In the genomic region with DNA sequence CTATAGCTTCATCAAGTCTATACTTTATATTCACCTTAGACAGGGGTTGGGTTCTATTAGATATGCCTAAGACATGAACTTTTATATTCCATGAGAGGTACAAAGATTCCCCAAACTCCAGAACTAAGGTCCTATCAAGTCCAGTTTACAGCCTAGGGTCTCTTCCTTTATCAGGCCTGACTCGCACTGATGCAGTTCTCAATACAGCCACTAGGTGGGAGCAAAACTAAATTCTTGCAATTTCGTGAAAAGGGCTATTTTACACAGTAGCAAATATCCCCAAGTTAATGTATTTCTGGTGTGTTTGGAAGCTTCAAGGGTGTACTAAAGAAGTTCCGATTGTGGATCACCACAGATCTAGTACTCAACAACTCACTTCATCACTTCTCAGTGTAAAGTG, we compare ENCODE assay signal across 10 mouse cellular contexts. TPM values are rescaled to one million over a fixed set of nuclear protein-coding genes. Genes with fewer than 3 reads are reported as not detected.
DNase-seq lines count a peak whose midpoint lies in the region; ATAC-seq and TF ChIP-seq lines count a peak whose summit lies in the region.
"Had no signal": no experiment of that assay in that cellular context is flagged by ENCODE, and none has a peak within 500 bp of the region (broad histone marks: within the 10 kb centered on the region; RNA-seq: fewer than 3 reads in every experiment).

No protein-coding gene starts in this region.

- intact Hi-C loops in gastrocnemius, adult 2 months (cut with DNase I), result no loop called here

- H3K4me2 ChIP-seq in neural tube, embryonic 11.5 days (ENCODE audit: low read depth), result no peak overlapping the region
- H3K4me2 ChIP-seq: lung, embryonic 15.5 days had no signal

- no peak overlapping the region for H3K27ac ChIP-seq in gastrocnemius, adult 2 months
- no peak overlapping the region for H3K27ac ChIP-seq in neural tube, embryonic 11.5 days (ENCODE audit: low read depth, low read length)
- H3K27ac ChIP-seq: lung, embryonic 15.5 days had no signal

- DNase-seq in gastrocnemius, adult 2 months, result no peak
- DNase-seq in gastrocnemius, postnatal 25 days, result no peak
- DNase-seq in testis, postnatal 10 days (ENCODE audit: low spot score), result peak; percentile 57
- DNase-seq in testis, postnatal 14 days (ENCODE audit: low spot score), result no peak
- peak; percentile 9 for DNase-seq in embryo, embryonic 9.5 days (ENCODE audit: extremely low spot score)
- peak; percentile 46 to 62 for DNase-seq in layer of hippocampus, postnatal 10 days (ENCODE audit: low spot score in 2 of 2)
- DNase-seq in neural tube, embryonic 11.5 days (ENCODE audit: low spot score), result peak; percentile 27

- TF ChIP-seq CTCF in gastrocnemius, adult 2 months (IDR thresholded peaks at IDR 0.05), result peak; percentile 59

- H3K4me3 ChIP-seq in gastrocnemius, adult 2 months, result no peak overlapping the region
- no peak overlapping the region for H3K4me3 ChIP-seq in neural tube, embryonic 11.5 days (ENCODE audit: low read depth, low read length)
- H3K4me3 ChIP-seq: lung, embryonic 15.5 days had no signal

- no peaks in the 10 kb centered on the region for H3K4me1 ChIP-seq in neural tube, embryonic 11.5 days (ENCODE audit: control insufficient read depth, insufficient read depth, low read length)
- H3K4me1 ChIP-seq: lung, embryonic 15.5 days had no signal

- 23% methylated on average over 3 of the region's 3 CpGs for WGBS in neural tube, embryonic 11.5 days

- H3K9me3 ChIP-seq in neural tube, embryonic 11.5 days (ENCODE audit: control insufficient read depth, low read length), result no peaks in the 10 kb centered on the region
- H3K9me3 ChIP-seq: lung, embryonic 15.5 days had no signal

- ATAC-seq in neural tube, embryonic 11.5 days (ENCODE audit: insufficient read depth, low FRiP score, low TSS enrichment), result no peak
- ATAC-seq in erythroid progenitor cell, adult 5-6 weeks (replicated peaks; ENCODE audit: low FRiP score, poor library complexity, severe bottlenecking), result no peak

- H3K27me3 ChIP-seq in neural tube, embryonic 11.5 days (ENCODE audit: control insufficient read depth, insufficient read depth, low read length), result no peaks in the 10 kb centered on the region
- H3K27me3 ChIP-seq: lung, embryonic 15.5 days had no signal

- H3K9ac ChIP-seq in neural tube, embryonic 11.5 days (ENCODE audit: low read length), result no peak overlapping the region
- H3K9ac ChIP-seq: lung, embryonic 15.5 days had no signal

- no peaks in the 10 kb centered on the region for H3K36me3 ChIP-seq in neural tube, embryonic 11.5 days (ENCODE audit: control insufficient read depth, insufficient read depth, low read length)
- H3K36me3 ChIP-seq: lung, embryonic 15.5 days had no signal

RNA-seq across cellular contexts. Expression of a gene that starts 8.8 kb away (rescaled TPM):
- total RNA-seq in gastrocnemius, adult 2 months (2021), result 1 to 10 TPM in 1 of 2 experiments, not detected in 1; 1.3 TPM
- total RNA-seq in gastrocnemius, postnatal 25 days (2021), result 1 to 10 TPM in 1 of 2 experiments, under 1 TPM in 1; 0.80 to 1.3 TPM
- 100 to 1,000 TPM; 138 to 140 TPM for total RNA-seq in layer of hippocampus, postnatal 10 days (2021)
- polyA plus RNA-seq in neural tube, embryonic 11.5 days (2014; fragmentation: Nextera tagmentation; extraction: Ambion mirVana), result 9.5 and 9.9 TPM in 2 replicates
- total RNA-seq in erythroid progenitor cell, adult 5-6 weeks (2015; ENCODE audit: low replicate concordance), result not detected in 2 replicates
- total RNA-seq in erythroid progenitor cell, adult 5-6 weeks (2017; ENCODE audit: low replicate concordance), result not detected in 2 replicates

RNA-seq across cellular contexts. Expression of a gene that starts 55.6 kb away (rescaled TPM):
- total RNA-seq in gastrocnemius, adult 2 months (2021), result not detected
- not detected for total RNA-seq in gastrocnemius, postnatal 25 days (2021)
- total RNA-seq in layer of hippocampus, postnatal 10 days (2021), result under 1 TPM in 1 of 2 experiments, not detected in 1; 0.41 TPM
- not detected in 2 replicates for polyA plus RNA-seq in neural tube, embryonic 11.5 days (2014; fragmentation: Nextera tagmentation; extraction: Ambion mirVana)
- total RNA-seq in erythroid progenitor cell, adult 5-6 weeks (2015; ENCODE audit: low replicate concordance), result not detected in 2 replicates
- total RNA-seq in erythroid progenitor cell, adult 5-6 weeks (2017; ENCODE audit: low replicate concordance), result not detected in 2 replicates
- polyA plus RNA-seq: lung, embryonic 15.5 days; stomach, embryonic 16.5 days had no signal

Comparison
In these comparisons a context has a peak if more than half of its experiments do, and no peak if none do; other contexts are left out.
1. DNase-seq: peak in testis, postnatal 10 days (single experiment), embryo, embryonic 9.5 days (single experiment), layer of hippocampus, postnatal 10 days (2 of 2) and neural tube, embryonic 11.5 days (single experiment); none in gastrocnemius, adult 2 months (single experiment), gastrocnemius, postnatal 25 days (single experiment) and testis, postnatal 14 days (single experiment).
2. RNA of a gene that starts 8.8 kb away (total RNA-seq): 138 to 140 TPM in layer of hippocampus, postnatal 10 days; 1.3 TPM in gastrocnemius, adult 2 months, 0.80 to 1.3 TPM in gastrocnemius, postnatal 25 days and not detected in erythroid progenitor cell, adult 5-6 weeks; every median in the first group is over 10 times any median in the second.